Mouse (Mus musculus) liver, embryonic 14.5 days (tissue): Measurements from ENCODE around the gene Scube2. TPM values are rescaled to one million over a fixed set of nuclear protein-coding genes. Genes with fewer than 3 reads are reported as not detected.

Experiments
- ATAC-seq: fragments of 200-750 bp; cut with Nextera tagmentation; 2 replicates; pipeline ENCODE4 v1.8.0; 2017; ENCODE audit warnings: moderate number of reproducible peaks, mild to moderate bottlenecking, moderate library complexity; ENCODE audit not compliant: insufficient read depth
- DNase-seq, 3 experiments: peaks; one replicate each; pipeline ENCODE4 v3.0.0-alpha.2; 2012 to 2013; ENCODE audit warnings: low read depth in 3 of 3, low spot score in 3 of 3
- H3K27ac ChIP-seq: fragments of 300-500 bp; sonication (generic); 2 replicates; pipeline ENCODE4 v1.5.1; 2014; ENCODE audit warnings: moderate library complexity, mild to moderate bottlenecking, control low read depth, inconsistent platforms
- H3K27me3 ChIP-seq: fragments of 300-500 bp; sonication (generic); 2 replicates; pipeline ENCODE4 v1.6.1; 2014; ENCODE audit warnings: mild to moderate bottlenecking, low read length, moderate library complexity; ENCODE audit not compliant: control insufficient read depth, insufficient read depth
- H3K36me3 ChIP-seq: fragments of 300-500 bp; sonication (generic); replicated peaks from 2 replicates; pipeline ENCODE4 v1.6.1; 2014; ENCODE audit warnings: low read depth; ENCODE audit not compliant: control insufficient read depth, insufficient read depth
- H3K4me1 ChIP-seq, 2 experiments: fragments of 200-500 bp in 1 of 2; fragments of 300-500 bp in 1 of 2; sonication (generic) in 1 of 2; replicated peaks; 2 replicates each; pipeline ENCODE4 v1.6.1; 2012 to 2014; ENCODE audit warnings: antibody characterized with exemption in 1 of 2, inconsistent platforms in 1 of 2, low read length in 1 of 2; ENCODE audit not compliant: control insufficient read depth in 2 of 2, insufficient read depth in 2 of 2
- H3K4me2 ChIP-seq: fragments of 300-500 bp; sonication (generic); 2 replicates; pipeline ENCODE4 v1.6.1; 2014; ENCODE audit warnings: low read depth, mild to moderate bottlenecking, control low read depth, moderate library complexity
- H3K4me3 ChIP-seq, 2 experiments: fragments of 200-500 bp in 1 of 2; fragments of 300-500 bp in 1 of 2; sonication (generic) in 1 of 2; 2 replicates each; pipeline ENCODE4 v1.5.1; 2012 to 2014; ENCODE audit warnings: low read depth in 2 of 2, low read length in 2 of 2, mild to moderate bottlenecking in 2 of 2, control low read depth in 1 of 2, inconsistent platforms in 1 of 2, moderate library complexity in 1 of 2; ENCODE audit not compliant: insufficient read depth in 1 of 2
- H3K9ac ChIP-seq: fragments of 300-500 bp; sonication (generic); replicated peaks from 2 replicates; pipeline ENCODE4 v1.6.1; 2014; ENCODE audit warnings: mild to moderate bottlenecking, control low read depth, moderate library complexity
- H3K9me3 ChIP-seq: fragments of 300-500 bp; sonication (generic); 2 replicates; pipeline ENCODE4 v1.6.1; 2016; ENCODE audit warnings: low read length, mixed read lengths; ENCODE audit not compliant: control insufficient read depth
- CTCF ChIP-seq: IDR thresholded peaks from 2 replicates; pipeline ENCODE4 v1.5.1; 2016; ENCODE audit warnings: antibody characterized with exemption, low read depth, control low read depth
- EP300 ChIP-seq: IDR thresholded peaks from 2 replicates; pipeline ENCODE4 v1.6.1; 2016; ENCODE audit warnings: antibody characterized with exemption, low read depth
- WGBS: fragments of 180-500 bp; shearing (Covaris S2); extraction: QIAGEN DNeasy Blood & Tissue Kit; methylation state at CpG from one replicate; pipeline ENCODE4 v1.1.7; 2014; ENCODE audit not compliant: insufficient replicate concordance; 5-methylcytosine and 5-hydroxymethylcytosine counted together
- polyA plus RNA-seq, 2 experiments: library from polyadenylated mRNA; depleted of rRNA in 1 of 2; stranded (reverse) in 1 of 2; unstranded in 1 of 2; fragments of >200 nt; fragmentation: Nextera tagmentation in 1 of 2; extraction: Ambion mirVana in 1 of 2; gene quantifications; 2 replicates each; pipeline versions ENCODE4 v1.2.1 to v1.2.3; 2012 to 2014

The Scube2 gene
- polyA plus RNA-seq, 2 experiments, result 0.01 to 0.03 TPM

GRCm38 (mm10) chr7:109849750-109850434, 15.6 kb downstream of the Scube2 start:
- no peak for TF ChIP-seq EP300
- no peak for TF ChIP-seq CTCF
- Histone ChIP-seq H3K9me3 (no peaks in the 10 kb centered on the region), H3K4me3 (no peak overlapping the region), H3K36me3 (no peaks in the 10 kb centered on the region), H3K4me2 (no peak overlapping the region), H3K4me1 (peaks cover 9 to 26% of the 10 kb centered on the region in 2 experiments), H3K27me3 (no peaks in the 10 kb centered on the region), H3K27ac (no peak overlapping the region), H3K9ac (no peak overlapping the region)
- ATAC-seq (no peak), DNase-seq (no peak)
- 58% methylated on average over 8 of the region's 8 CpGs for whole genome bisulfite sequencing

- DNase-seq, result no peak
- Histone ChIP-seq H3K27me3 (no peaks in the 10 kb centered on the region), H3K9me3 (no peaks in the 10 kb centered on the region), H3K4me1 (peaks cover 9 to 24% of the 10 kb centered on the region in 2 experiments), H3K27ac (no peak overlapping the region), H3K4me2 (no peak overlapping the region), H3K4me3 (no peak overlapping the region), H3K9ac (no peak overlapping the region), H3K36me3 (no peaks in the 10 kb centered on the region)
- ATAC-seq, result no peak
- TF ChIP-seq CTCF (no peak), EP300 (no peak)
- 54% methylated on average over 11 of the region's 11 CpGs for whole genome bisulfite sequencing
Measured at GRCm38 (mm10) chr7:109848867-109849733, 16.4 kb downstream of the Scube2 start.

- peaks cover 0 to 6% of the 10 kb centered on the region in 2 experiments; a peak in 2 of 4 replicates for H3K4me1 ChIP-seq
- no peak overlapping the region for H3K27ac ChIP-seq
- no peak overlapping the region for H3K4me3 ChIP-seq
- ATAC-seq, result peak; percentile 31; the same call in 1 of the 2 replicates
- H3K9me3 ChIP-seq, result no peaks in the 10 kb centered on the region
- WGBS, result 32% methylated on average over 6 of the region's 6 CpGs
- no peak overlapping the region for H3K4me2 ChIP-seq
- H3K9ac ChIP-seq, result no peak overlapping the region
- no peak for TF ChIP-seq CTCF
- no peak for TF ChIP-seq EP300
- H3K27me3 ChIP-seq, result no peaks in the 10 kb centered on the region
- H3K36me3 ChIP-seq, result no peaks in the 10 kb centered on the region
- DNase-seq, result peak in 1 of 3 experiments; percentile 10
Measured at GRCm38 (mm10) chr7:109844100-109844499, 21.4 kb downstream of the Scube2 start.

GRCm38 (mm10) chr7:109841618-109842418, 23.7 kb downstream of the Scube2 start:
- H3K27ac ChIP-seq, result no peak overlapping the region
- no peak for ATAC-seq
- H3K9me3 ChIP-seq, result no peaks in the 10 kb centered on the region
- no peaks in the 10 kb centered on the region for H3K36me3 ChIP-seq
- no peak overlapping the region for H3K4me3 ChIP-seq
- DNase-seq, result no peak
- TF ChIP-seq CTCF (no peak), EP300 (no peak)
- peaks cover 0 to 6% of the 10 kb centered on the region in 2 experiments; a peak in 2 of 4 replicates for H3K4me1 ChIP-seq
- no peaks in the 10 kb centered on the region; the same call in 1 of the 2 replicates for H3K27me3 ChIP-seq
- 79% methylated on average over 13 of the region's 13 CpGs for WGBS
- H3K4me2 ChIP-seq, result no peak overlapping the region
- H3K9ac ChIP-seq, result no peak overlapping the region
